Mouse (Mus musculus) splenic B cell, adult 2 months (primary cell): Measurements from ENCODE around the gene Actr1b.

Experiments used
- DNase-seq: peaks from one replicate; pipeline ENCODE4 v3.0.0-alpha.2; 2011; ENCODE audit warnings: low read depth, low spot score
- H3K27me3 ChIP-seq: 2 replicates; pipeline ENCODE4 v1.6.1; 2012; ENCODE audit warnings: mild to moderate bottlenecking, low read length, moderate library complexity, mixed read lengths; ENCODE audit not compliant: control insufficient read depth, poor library complexity, insufficient read depth, severe bottlenecking
- H3K36me3 ChIP-seq: 2 replicates; pipeline ENCODE4 v1.6.1; 2012; ENCODE audit warnings: mild to moderate bottlenecking, low read length, moderate library complexity, mixed read lengths; ENCODE audit not compliant: control insufficient read depth, poor library complexity, insufficient read depth, severe bottlenecking

Gene Actr1b

DNA sequence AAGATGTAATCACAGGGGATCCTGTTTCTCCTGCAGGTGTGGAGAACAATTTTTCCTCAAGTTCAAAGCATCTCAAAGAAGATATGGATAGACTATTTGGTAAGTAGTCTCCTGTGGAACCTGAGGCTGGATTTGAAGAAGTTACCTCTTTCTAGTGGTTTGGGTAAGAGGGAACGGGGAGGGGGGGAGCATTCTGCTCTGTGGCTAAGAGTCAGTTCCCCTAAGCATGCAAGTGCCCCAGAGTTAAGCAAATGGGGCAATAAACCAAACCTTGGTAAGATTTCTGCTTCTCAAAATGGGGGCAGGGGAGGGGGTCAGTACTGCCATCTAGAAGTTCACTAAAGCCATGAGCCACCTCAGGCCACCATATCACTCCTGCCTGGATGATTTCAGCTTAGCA is 4.6 kb upstream of the Actr1b start:
- Histone ChIP-seq H3K36me3 (no peaks in the 10 kb centered on the region), H3K27me3 (no peaks in the 10 kb centered on the region)
- no peak for DNase-seq

DNA sequence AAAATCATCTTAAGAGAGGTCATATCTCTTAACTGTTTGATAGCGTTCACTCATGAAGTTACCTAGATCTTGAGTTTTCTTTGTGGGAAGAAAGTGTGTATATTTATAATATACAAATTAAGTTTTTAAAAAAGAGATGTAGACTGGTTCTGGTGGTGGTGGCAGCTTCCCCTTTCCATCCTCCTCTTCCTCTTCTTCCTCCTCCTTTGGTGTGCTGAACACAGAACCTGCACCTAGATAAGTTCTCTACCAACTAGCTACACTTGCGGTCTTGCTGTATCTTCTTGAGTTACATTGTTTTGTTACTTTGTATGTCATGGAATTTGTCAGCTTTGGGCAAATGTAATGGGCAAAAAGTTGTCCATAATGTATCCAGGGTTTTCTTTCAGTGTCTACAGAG is 3.1 kb downstream of the Actr1b start:
- Histone ChIP-seq H3K27me3 (no peaks in the 10 kb centered on the region), H3K36me3 (no peaks in the 10 kb centered on the region; the same call in 1 of the 2 replicates)
- DNase-seq = no peak

- DNase-seq = peak; percentile 98
- Histone ChIP-seq H3K36me3 (no peaks in the 10 kb centered on the region; the same call in 1 of the 2 replicates), H3K27me3 (no peaks in the 10 kb centered on the region)
These were observed 4.4 kb downstream of the Actr1b start, which contains the start of gene 4933424G06Rik for GRCm38 (mm10) chr1:36709854-36710280. TSS of gene 4933424G06Rik (plus strand) at chr1:36710149.

DNA sequence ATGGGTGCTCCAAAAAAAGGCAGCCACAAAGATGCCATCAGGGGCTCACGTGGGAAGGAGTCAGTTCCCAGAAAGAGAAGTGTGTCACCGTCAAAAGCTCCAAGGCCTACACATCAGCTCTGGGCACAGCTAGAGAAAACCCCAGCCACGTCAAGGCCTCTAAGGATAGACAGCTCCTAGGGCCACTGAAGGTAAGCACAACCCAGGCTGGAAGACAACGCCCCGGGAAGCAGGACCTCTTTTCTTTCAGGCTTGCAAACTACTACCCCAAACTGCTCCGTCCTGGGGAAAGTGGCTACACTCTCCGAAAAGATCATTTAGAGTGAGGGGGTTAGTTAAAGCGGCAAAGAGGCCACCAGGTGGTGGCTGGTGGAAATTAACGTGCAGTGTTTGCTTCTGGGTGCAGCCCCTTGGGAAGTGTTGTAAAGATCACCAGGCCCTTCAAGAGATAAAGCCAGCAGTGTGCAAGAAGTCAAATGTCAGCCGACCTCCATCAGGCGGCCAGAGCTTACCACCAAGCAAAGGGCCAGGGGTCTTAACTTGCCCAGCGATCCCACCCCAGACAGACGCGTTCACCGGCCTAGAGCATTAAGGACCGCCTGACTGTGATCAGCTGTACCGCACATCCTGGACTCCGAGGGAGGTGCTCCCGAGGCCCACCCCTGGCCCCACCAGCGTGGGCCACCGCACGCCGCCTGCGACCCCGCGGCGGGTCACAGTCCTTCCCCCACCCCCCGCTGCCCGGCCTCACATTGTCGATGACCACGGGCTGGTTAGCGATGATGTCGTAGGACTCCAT is 5.0 kb downstream of the Actr1b start:
- DNase-seq = peak; percentile 63
- H3K27me3 ChIP-seq = no peaks in the 10 kb centered on the region
- H3K36me3 ChIP-seq = no peaks in the 10 kb centered on the region; the same call in 1 of the 2 replicates

DNA sequence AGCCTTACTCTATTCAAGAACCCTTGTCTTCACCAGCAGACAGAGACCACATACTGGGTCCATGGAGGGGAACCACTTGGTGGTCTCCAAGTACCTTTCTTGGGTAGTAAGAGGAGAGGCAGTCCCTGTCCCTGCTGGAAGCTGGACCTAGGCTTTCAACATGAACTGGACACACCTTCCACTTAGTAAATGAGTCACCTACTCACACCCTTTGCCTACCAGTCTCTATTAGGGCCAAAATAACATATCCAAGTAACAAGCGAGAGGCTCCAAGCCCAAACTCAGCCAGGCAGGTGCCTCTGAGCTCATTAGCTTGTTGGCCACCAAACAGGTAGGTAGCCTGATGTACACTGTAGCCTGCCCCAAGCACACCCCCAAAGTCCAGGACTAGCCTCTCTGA is 5.6 kb downstream of the Actr1b start:
- no peaks in the 10 kb centered on the region; the same call in 1 of the 2 replicates for H3K36me3 ChIP-seq
- no peak for DNase-seq
- H3K27me3 ChIP-seq = no peaks in the 10 kb centered on the region

GRCm38 (mm10) chr1:36707797-36708196 is 6.4 kb downstream of the Actr1b start:
- no peaks in the 10 kb centered on the region for H3K27me3 ChIP-seq
- no peak for DNase-seq
- no peaks in the 10 kb centered on the region; the same call in 1 of the 2 replicates for H3K36me3 ChIP-seq

- Histone ChIP-seq H3K36me3 (peaks cover 2% of the 10 kb centered on the region; the same call in 1 of the 2 replicates), H3K27me3 (no peaks in the 10 kb centered on the region)
- no peak for DNase-seq
These were observed 7.1 kb downstream of the Actr1b start for GRCm38 (mm10) chr1:36707166-36707565.

DNA sequence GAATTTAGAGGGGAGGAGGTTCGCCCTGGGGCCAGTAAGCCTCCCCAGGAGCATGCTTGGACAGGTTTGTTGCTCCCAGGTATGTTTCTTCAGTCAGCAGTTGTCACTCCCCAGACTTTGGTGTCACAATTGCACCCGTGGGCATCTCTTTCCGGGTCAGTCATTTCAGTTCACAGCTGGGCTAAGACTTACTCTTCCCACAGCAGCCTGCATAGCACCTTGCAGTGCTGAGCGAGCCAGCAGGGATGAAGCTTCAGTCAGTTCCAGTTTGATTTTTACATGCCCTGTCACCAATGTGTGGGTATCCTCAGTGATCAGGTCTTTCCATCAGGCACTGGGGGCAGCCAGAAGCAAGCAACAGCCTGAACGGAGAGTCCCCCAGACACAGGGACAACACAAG is 17.2 kb downstream of the Actr1b start:
- Histone ChIP-seq H3K36me3 (peaks cover 5% of the 10 kb centered on the region), H3K27me3 (no peaks in the 10 kb centered on the region)
- DNase-seq = no peak

GRCm38 (mm10) chr1:36696411-36696810 is 17.8 kb downstream of the Actr1b start:
- DNase-seq = no peak
- Histone ChIP-seq H3K36me3 (peaks cover 2% of the 10 kb centered on the region), H3K27me3 (no peaks in the 10 kb centered on the region)

GRCm38 (mm10) chr1:36694871-36695270 is 19.4 kb downstream of the Actr1b start:
- peaks cover 2% of the 10 kb centered on the region for H3K36me3 ChIP-seq
- no peak for DNase-seq
- no peaks in the 10 kb centered on the region for H3K27me3 ChIP-seq

DNA sequence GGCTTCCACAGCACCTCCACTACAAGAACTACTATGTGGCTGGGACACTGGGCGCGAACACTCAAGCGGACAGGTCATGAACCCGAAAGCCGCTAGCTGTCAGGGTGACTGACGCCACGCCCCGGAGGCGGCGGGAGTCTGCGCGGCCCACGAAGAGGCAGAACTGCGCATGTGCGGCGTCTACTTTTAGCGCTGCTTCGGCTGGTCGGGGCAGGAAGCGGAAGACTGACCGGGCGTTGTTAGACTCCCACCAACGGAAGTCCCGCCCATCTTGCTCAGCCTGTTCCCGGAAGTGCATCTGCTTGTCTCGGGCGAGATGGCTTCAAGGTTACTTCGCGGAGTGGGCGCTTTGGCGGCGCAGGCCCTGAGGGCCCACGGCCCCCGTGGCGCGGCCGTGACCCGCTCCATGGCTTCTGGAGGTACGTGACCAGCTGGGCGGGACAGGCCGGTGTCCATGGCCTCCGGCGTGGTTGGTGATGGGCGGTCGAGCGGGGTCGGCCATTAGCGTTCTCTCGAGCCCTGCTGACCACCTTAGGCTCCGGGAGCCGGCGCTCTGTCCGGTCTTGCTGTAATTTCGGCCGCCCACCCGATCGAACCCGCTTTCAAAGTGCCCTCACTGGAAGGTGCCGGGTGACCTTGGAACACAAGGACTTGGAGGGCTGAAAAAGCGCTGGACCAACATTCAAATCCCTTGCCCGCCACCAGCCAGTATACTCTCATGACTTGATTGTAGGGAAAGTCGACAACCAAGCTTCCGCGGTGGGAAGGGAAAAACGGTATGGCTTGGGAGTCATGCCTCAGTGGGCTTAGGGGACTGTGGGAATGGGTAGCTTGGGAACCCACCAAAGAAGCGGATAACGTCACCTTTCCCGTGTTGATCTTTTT is 22.7 kb downstream of the Actr1b start, which contains the start of gene Cox5b:
Gene Cox5b (plus strand): TSS at position 179 of the 885 bp plus-strand sequence.
- H3K36me3 ChIP-seq = 0 out of 2 replicates have a peak, but pooled peaks cover 2% of the 10 kb centered on the region
- DNase-seq = peak; percentile 100

DNA sequence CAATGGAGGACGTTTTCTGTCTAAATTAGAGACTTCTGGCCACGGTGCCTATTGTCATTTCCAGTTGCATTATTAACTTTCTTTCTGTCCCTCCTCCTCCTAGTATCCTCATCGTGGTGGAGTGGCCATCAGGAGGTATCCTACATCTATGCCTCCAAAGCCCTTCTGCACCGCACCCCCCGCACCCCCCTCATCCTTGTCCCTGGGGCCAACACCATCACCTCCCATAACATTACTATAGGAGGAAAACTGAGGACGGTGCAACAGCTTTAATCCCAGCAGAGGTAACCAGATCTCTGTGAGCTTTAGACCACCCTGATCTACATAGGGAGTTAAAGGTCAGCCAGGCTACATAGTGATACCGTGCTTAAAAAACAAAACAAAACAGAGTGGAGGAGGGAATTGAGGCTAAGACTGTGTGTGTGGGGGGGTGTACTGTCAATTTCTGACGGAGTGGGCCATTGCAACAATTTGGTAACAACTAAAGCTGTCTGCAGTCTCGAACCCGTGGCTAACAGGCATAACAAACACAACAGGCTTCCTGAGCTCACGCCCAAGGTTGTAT is 23.5 kb downstream of the Actr1b start:
- no peak for DNase-seq
- Histone ChIP-seq H3K27me3 (no peaks in the 10 kb centered on the region), H3K36me3 (0 out of 2 replicates have a peak, but pooled peaks cover 2% of the 10 kb centered on the region)

More for the DNA sequence above, 22.7 kb downstream of the Actr1b start, which contains the start of gene Cox5b:
- H3K27me3 ChIP-seq = no peaks in the 10 kb centered on the region

DNA sequence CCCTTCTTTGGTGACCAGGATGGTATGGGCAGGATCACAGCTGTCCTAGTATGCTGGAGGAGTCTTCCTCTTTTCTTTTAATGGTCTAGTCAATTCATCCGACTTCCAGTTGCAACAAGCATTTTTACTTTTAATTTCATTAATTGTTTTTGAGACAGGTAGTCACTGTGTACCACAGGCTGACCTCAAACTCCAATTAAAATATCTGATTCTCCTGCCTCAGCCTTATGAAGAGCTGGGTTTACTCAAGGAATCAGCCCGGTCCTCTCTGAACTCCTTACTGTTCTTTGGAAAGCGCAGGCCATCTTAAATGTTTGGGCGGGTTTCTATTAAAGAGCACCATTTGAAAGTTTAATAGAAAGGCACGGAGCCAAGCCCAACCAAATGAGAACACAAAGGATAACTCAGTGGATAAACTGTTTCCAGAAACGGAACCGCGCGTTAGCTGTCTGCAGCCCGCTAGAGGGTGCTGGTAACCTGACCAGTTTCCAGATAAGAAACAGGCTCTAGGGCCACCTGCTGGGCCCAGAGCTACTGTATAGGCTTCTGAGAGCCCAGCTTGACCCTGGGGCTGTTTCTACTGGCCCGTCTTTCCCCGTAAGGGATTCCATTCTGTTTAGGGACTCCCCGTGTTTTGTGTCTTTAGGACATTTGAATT is 30.3 kb downstream of the Actr1b start:
- Histone ChIP-seq H3K36me3 (no peaks in the 10 kb centered on the region), H3K27me3 (no peaks in the 10 kb centered on the region)
- DNase-seq = peak; percentile 82
